Mouse (Mus musculus) kidney, postnatal 0 days (tissue): ENCODE results near the gene Npr2. TPM values are rescaled to one million over a fixed set of nuclear protein-coding genes. Genes with fewer than 3 reads are reported as not detected.

Experiments used
- ATAC-seq: fragments of 200-750 bp; cut with Nextera tagmentation; replicated peaks from 2 replicates; pipeline ENCODE4 v1.8.0; 2017; ENCODE audit warnings: low read depth, moderate number of reproducible peaks, moderate TSS enrichment, moderate library complexity; ENCODE audit not compliant: low FRiP score
- DNase-seq: peaks from one replicate; pipeline ENCODE4 v3.0.0-alpha.2; 2016; ENCODE audit warnings: low spot score
- H3K27ac ChIP-seq: fragments of 300-500 bp; sonication (generic); 2 replicates; pipeline ENCODE4 v1.5.1; 2014; ENCODE audit warnings: mild to moderate bottlenecking
- H3K27me3 ChIP-seq: fragments of 300-500 bp; sonication (generic); 2 replicates; pipeline ENCODE4 v1.6.1; 2014; ENCODE audit warnings: low read length, mixed read lengths; ENCODE audit not compliant: insufficient read depth
- H3K36me3 ChIP-seq: fragments of 300-500 bp; sonication (generic); 2 replicates; pipeline ENCODE4 v1.6.1; 2014; ENCODE audit warnings: low read length, mixed read lengths; ENCODE audit not compliant: insufficient read depth
- H3K4me1 ChIP-seq: fragments of 300-500 bp; sonication (generic); replicated peaks from 2 replicates; pipeline ENCODE4 v1.6.1; 2014; ENCODE audit warnings: antibody characterized with exemption, low read length, mixed read lengths; ENCODE audit not compliant: insufficient read depth
- H3K4me2 ChIP-seq: fragments of 300-500 bp; sonication (generic); 2 replicates; pipeline ENCODE4 v1.6.1; 2014; ENCODE audit warnings: mild to moderate bottlenecking, low read length, moderate library complexity, mixed read lengths
- H3K4me3 ChIP-seq: fragments of 300-500 bp; sonication (generic); replicated peaks from 2 replicates; pipeline ENCODE4 v1.5.1; 2014; ENCODE audit warnings: low read depth, low read length
- H3K9ac ChIP-seq: fragments of 300-500 bp; sonication (generic); 2 replicates; pipeline ENCODE4 v1.6.1; 2014; ENCODE audit warnings: low read depth, low read length
- H3K9me3 ChIP-seq: fragments of 300-500 bp; sonication (generic); replicated peaks from 2 replicates; pipeline ENCODE4 v1.6.1; 2016; ENCODE audit warnings: low read length, inconsistent platforms, mixed read lengths
- CTCF ChIP-seq: IDR thresholded peaks from 2 replicates; pipeline ENCODE4 v1.5.1; 2016; ENCODE audit warnings: antibody characterized with exemption, low read depth, mild to moderate bottlenecking, moderate library complexity
- WGBS: fragments of 180-500 bp; shearing (Covaris S2); extraction: QIAGEN DNeasy Blood & Tissue Kit; methylation state at CpG from one replicate; pipeline ENCODE4 v1.1.7; 2014; 5-methylcytosine and 5-hydroxymethylcytosine counted together
- polyA plus RNA-seq: library from polyadenylated mRNA; unstranded; fragments of >200 nt; fragmentation: Nextera tagmentation; extraction: Ambion mirVana; gene quantifications from 2 replicates; pipeline ENCODE4 v1.2.1, GENCODE M21; 2015

The Npr2 gene
- polyA plus RNA-seq, 1 experiment from 2014 or later: 8.6 TPM

- H3K4me2 ChIP-seq: peak within 1 kb of the TSS; percentile 29; the same call in 1 of the 2 replicates
- H3K27ac ChIP-seq: no peak within 1 kb of the TSS
- no peaks in the 10 kb centered on the region for H3K9me3 ChIP-seq
- 19% methylated on average over 24 of the region's 24 CpGs for WGBS
- no peaks in the 10 kb centered on the region for H3K4me1 ChIP-seq
- H3K4me3 ChIP-seq: no peak within 1 kb of the TSS
- TF ChIP-seq CTCF: no peak
- ATAC-seq (no peak), DNase-seq (peak; percentile 61)
- no peak within 1 kb of the TSS for H3K9ac ChIP-seq
- H3K27me3 ChIP-seq: no peaks in the 10 kb centered on the region
- H3K36me3 ChIP-seq: no peaks in the 10 kb centered on the region; the same call in 1 of the 2 replicates
Measured at GRCm38 (mm10) chr4:43653161-43654015, 21.7 kb downstream of the Npr2 start, which contains the start of gene Spag8. Spag8 (minus strand) TSS chr4:43653594.

- no peaks in the 10 kb centered on the region for H3K9me3 ChIP-seq
- peak overlapping the region; percentile 67 for H3K4me2 ChIP-seq
- TF ChIP-seq CTCF: peak; percentile 13; the same call in 1 of the 2 replicates
- peak overlapping the region; percentile 92 for H3K4me3 ChIP-seq
- WGBS: 4% methylated on average over 34 of the region's 34 CpGs
- DNase-seq: peak; percentile 21
- H3K36me3 ChIP-seq: no peaks in the 10 kb centered on the region
- peak; percentile 59 for ATAC-seq
- H3K27ac ChIP-seq: peak overlapping the region; percentile 97
- no peaks in the 10 kb centered on the region for H3K27me3 ChIP-seq
- peak overlapping the region; percentile 93 for H3K9ac ChIP-seq
- H3K4me1 ChIP-seq: no peaks in the 10 kb centered on the region
Measured at GRCm38 (mm10) chr4:43655656-43656338, 24.1 kb downstream of the Npr2 start.

DNA sequence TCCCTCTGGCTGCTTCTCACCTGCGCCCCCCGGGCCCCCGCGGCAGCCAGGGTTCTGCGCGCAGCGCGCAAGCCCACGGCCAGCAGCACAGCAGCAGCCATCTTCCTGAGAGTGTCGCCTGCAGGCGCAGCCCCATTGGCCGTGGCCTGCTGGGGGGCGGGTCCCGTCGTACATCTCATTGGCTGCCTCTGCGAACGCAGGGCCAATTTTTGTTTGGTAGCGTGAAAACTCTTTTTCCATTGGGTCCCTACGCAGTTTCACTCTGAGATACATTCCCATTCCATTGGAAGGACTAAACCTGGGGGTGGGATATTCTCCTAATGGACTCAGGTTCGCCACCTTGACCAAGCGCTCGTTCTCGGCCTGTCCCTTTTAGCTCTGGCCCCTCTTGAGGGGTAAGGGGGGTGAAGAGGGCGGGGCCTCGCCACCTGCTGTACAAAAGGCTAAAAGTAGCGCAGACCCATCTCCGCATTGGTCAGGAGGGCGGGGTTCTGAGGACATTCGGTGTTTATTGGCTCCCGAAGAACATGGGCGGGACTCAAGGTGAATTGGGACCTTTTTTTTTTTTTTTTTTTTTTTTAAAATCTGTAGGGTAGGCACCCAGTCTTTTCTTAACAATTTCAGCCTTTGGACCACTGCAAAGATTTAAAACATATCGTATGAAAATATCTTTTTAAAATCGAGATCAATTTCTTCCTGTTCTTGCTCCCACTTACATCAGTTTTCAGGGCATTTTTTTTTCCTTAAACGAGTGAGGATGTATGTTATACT lies 24.8 kb downstream of the Npr2 start, which contains the start of gene Hint2:
TSS of gene Hint2 (minus strand) at position 128 of the 771 bp plus-strand sequence.
- Histone ChIP-seq H3K27me3 (no peaks in the 10 kb centered on the region), H3K36me3 (no peaks in the 10 kb centered on the region), H3K9ac (peak within 1 kb of the TSS; percentile 93), H3K4me3 (peak within 1 kb of the TSS; percentile 92), H3K4me2 (peak within 1 kb of the TSS; percentile 67), H3K9me3 (no peaks in the 10 kb centered on the region), H3K4me1 (no peaks in the 10 kb centered on the region), H3K27ac (peak within 1 kb of the TSS; percentile 97)
- DNase-seq (peak; percentile 99), ATAC-seq (peak; percentile 95)
- peak; percentile 36; the same call in 1 of the 2 replicates for TF ChIP-seq CTCF
- under 1% methylated on average over 33 of the region's 34 CpGs for WGBS

DNA sequence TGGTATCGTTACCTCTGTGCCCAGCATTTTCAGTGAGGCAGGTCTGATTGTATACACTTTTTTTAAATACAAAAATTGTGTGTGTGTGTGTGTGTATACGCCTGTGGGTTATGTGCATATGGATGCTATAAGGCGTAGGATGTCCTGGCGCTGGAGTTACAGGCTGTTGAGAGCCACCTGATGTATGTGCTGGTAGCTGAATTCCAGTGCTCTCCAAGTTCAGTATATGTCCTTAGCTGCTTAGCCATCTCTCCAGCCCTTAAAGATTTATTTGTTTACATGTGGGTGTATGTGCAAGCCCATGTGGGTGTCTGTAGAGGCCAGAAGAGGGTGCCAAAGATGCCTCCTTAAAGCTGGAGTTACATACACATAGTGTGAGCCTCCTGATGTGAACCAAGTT lies 25.4 kb downstream of the Npr2 start:
- TF ChIP-seq CTCF: peak; percentile 31; the same call in 1 of the 2 replicates
- WGBS: 62% methylated on average over 4 of the region's 4 CpGs
- peak overlapping the region; percentile 67; the same call in 1 of the 2 replicates for H3K4me2 ChIP-seq

GRCm38 (mm10) chr4:43666412-43666811 lies 34.7 kb downstream of the Npr2 start:
- Histone ChIP-seq H3K27ac (no peak overlapping the region), H3K4me1 (0 out of 2 replicates have a peak, but pooled peaks cover 8% of the 10 kb centered on the region), H3K27me3 (0 out of 2 replicates have a peak, but pooled peaks cover 3% of the 10 kb centered on the region), H3K36me3 (no peaks in the 10 kb centered on the region), H3K9me3 (no peaks in the 10 kb centered on the region), H3K4me2 (no peak overlapping the region), H3K9ac (no peak overlapping the region), H3K4me3 (no peak overlapping the region)
- 19% methylated on average over 4 of the region's 4 CpGs for WGBS
- TF ChIP-seq CTCF: peak; percentile 74
- ATAC-seq (no peak), DNase-seq (peak; percentile 64)

More for the DNA sequence above, 25.4 kb downstream of the Npr2 start:
- no peaks in the 10 kb centered on the region for H3K4me1 ChIP-seq
- H3K27me3 ChIP-seq: 0 out of 2 replicates have a peak, but pooled peaks cover under 1% of the 10 kb centered on the region
- H3K9ac ChIP-seq: no peak overlapping the region
- DNase-seq: no peak
- no peak overlapping the region for H3K27ac ChIP-seq
- H3K4me3 ChIP-seq: peak overlapping the region; percentile 92; the same call in 1 of the 2 replicates
- H3K36me3 ChIP-seq: no peaks in the 10 kb centered on the region
- ATAC-seq: no peak
- no peaks in the 10 kb centered on the region for H3K9me3 ChIP-seq
